In the genomic region with DNA sequence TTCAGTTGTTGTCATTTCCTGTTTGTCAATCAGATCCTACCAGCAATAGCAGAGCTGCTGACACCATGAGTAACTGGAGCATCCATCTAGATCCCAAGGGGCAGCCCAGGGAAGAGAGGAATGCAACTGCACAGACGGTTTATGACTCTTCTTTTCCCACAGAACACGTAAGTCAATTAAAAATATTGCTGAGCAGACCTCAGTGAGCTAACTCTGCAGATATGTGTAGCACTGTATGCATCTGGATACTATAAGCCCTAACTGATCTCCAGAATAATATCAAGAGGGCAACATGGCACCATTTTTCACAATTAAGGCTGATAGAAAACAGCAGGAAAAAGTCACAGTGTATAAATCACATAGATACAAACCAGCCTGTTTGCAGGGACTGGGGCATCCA, we compare ENCODE assay signal across 30 mouse cellular contexts. TPM values are rescaled to one million over a fixed set of nuclear protein-coding genes. Genes with fewer than 3 reads are reported as not detected.
DNase-seq lines count a peak whose midpoint lies in the region; ATAC-seq lines count a peak whose summit lies in the region.
"Had no signal": no experiment of that assay in that cellular context is flagged by ENCODE, and none has a peak within 500 bp of the region (broad histone marks: within the 10 kb centered on the region; RNA-seq: fewer than 3 reads in every experiment).

No protein-coding gene starts in this region.

- no peaks in the 10 kb centered on the region for H3K36me3 ChIP-seq in hindbrain, embryonic 11.5 days (ENCODE audit: control insufficient read depth, insufficient read depth, low read length)
- peaks cover 16% of the 10 kb centered on the region for H3K36me3 ChIP-seq in hindbrain, embryonic 13.5 days
- peaks cover 26% of the 10 kb centered on the region for H3K36me3 ChIP-seq in kidney, embryonic 15.5 days
- H3K36me3 ChIP-seq in neural tube, embryonic 15.5 days = peaks cover 10% of the 10 kb centered on the region

- H3K9me3 ChIP-seq in hindbrain, embryonic 11.5 days (ENCODE audit: control insufficient read depth, low read length) = no peaks in the 10 kb centered on the region
- no peaks in the 10 kb centered on the region for H3K9me3 ChIP-seq in hindbrain, embryonic 13.5 days
- no peaks in the 10 kb centered on the region for H3K9me3 ChIP-seq in kidney, embryonic 15.5 days (replicated peaks)
- no peaks in the 10 kb centered on the region for H3K9me3 ChIP-seq in neural tube, embryonic 15.5 days (replicated peaks)
- H3K9me3 ChIP-seq: forebrain, embryonic 10.5 days; G1E; limb, embryonic 12.5 days; midbrain, embryonic 10.5 days had no signal

- no peak overlapping the region for H3K9ac ChIP-seq in hindbrain, embryonic 11.5 days (ENCODE audit: low read depth, low read length)
- no peak overlapping the region for H3K9ac ChIP-seq in hindbrain, embryonic 13.5 days
- H3K9ac ChIP-seq in kidney, embryonic 15.5 days = no peak overlapping the region
- H3K9ac ChIP-seq in neural tube, embryonic 15.5 days (replicated peaks) = no peak overlapping the region
- H3K9ac ChIP-seq: limb, embryonic 12.5 days; liver, postnatal 0 days had no signal

- H3K4me2 ChIP-seq in hindbrain, embryonic 11.5 days (replicated peaks; ENCODE audit: low read depth, low read length) = no peak overlapping the region
- H3K4me2 ChIP-seq in hindbrain, embryonic 13.5 days = no peak overlapping the region
- H3K4me2 ChIP-seq in kidney, embryonic 15.5 days = no peak overlapping the region
- no peak overlapping the region for H3K4me2 ChIP-seq in neural tube, embryonic 15.5 days
- H3K4me2 ChIP-seq: limb, embryonic 12.5 days; liver, embryonic 11.5 days had no signal

- H3K27me3 ChIP-seq in hindbrain, embryonic 11.5 days (ENCODE audit: control insufficient read depth, insufficient read depth, low read length) = no peaks in the 10 kb centered on the region
- no peaks in the 10 kb centered on the region for H3K27me3 ChIP-seq in hindbrain, embryonic 13.5 days
- no peaks in the 10 kb centered on the region for H3K27me3 ChIP-seq in kidney, embryonic 15.5 days
- H3K27me3 ChIP-seq in neural tube, embryonic 15.5 days (replicated peaks) = no peaks in the 10 kb centered on the region
- H3K27me3 ChIP-seq: CH12.LX; limb, embryonic 12.5 days had no signal

- H3K27ac ChIP-seq in hindbrain, embryonic 11.5 days (ENCODE audit: low read depth, low read length) = no peak overlapping the region
- no peak overlapping the region for H3K27ac ChIP-seq in hindbrain, embryonic 13.5 days
- no peak overlapping the region for H3K27ac ChIP-seq in kidney, embryonic 15.5 days
- no peak overlapping the region for H3K27ac ChIP-seq in neural tube, embryonic 15.5 days (replicated peaks)
- H3K27ac ChIP-seq: forebrain, embryonic 10.5 days; limb, embryonic 12.5 days; macrophage; midbrain, embryonic 10.5 days had no signal

- H3K4me1 ChIP-seq in hindbrain, embryonic 11.5 days (replicated peaks; ENCODE audit: control insufficient read depth, insufficient read depth, low read length) = no peaks in the 10 kb centered on the region
- H3K4me1 ChIP-seq in hindbrain, embryonic 13.5 days (replicated peaks) = no peaks in the 10 kb centered on the region
- H3K4me1 ChIP-seq in kidney, embryonic 15.5 days = peaks cover 12% of the 10 kb centered on the region
- no peaks in the 10 kb centered on the region for H3K4me1 ChIP-seq in neural tube, embryonic 15.5 days
- H3K4me1 ChIP-seq: forebrain, embryonic 10.5 days; limb, embryonic 12.5 days; midbrain, embryonic 10.5 days had no signal

- 72% methylated on average over 2 of the region's 2 CpGs for WGBS in hindbrain, embryonic 11.5 days
- 59% methylated on average over 2 of the region's 2 CpGs for WGBS in hindbrain, embryonic 13.5 days
- 37% methylated on average over 2 of the region's 2 CpGs for WGBS in kidney, embryonic 15.5 days
- 27% methylated on average over 2 of the region's 2 CpGs for WGBS in neural tube, embryonic 15.5 days

- DNase-seq in hindbrain, embryonic 11.5 days (ENCODE audit: low spot score) = peak; percentile 13
- no peak for DNase-seq in kidney, adult 9 months
- DNase-seq in embryo, embryonic 10.5 days (ENCODE audit: low spot score) = peak; percentile 35
- no peak for DNase-seq in thymus, adult 18-20 months
- DNase-seq in cerebellum, adult 9-10 months = no peak
- DNase-seq: adrenal gland, adult 2 months; B cell, adult 2 months; cerebellum, adult 11 months; cerebellum, postnatal 10 days; gastrocnemius, postnatal 25 days; heart, postnatal 36 days; kidney, postnatal 36 days; layer of hippocampus, postnatal 36 days; liver, postnatal 0 days; right cerebral cortex, adult 18-20 months; right cerebral cortex, postnatal 4 days; thymus, postnatal 4 days had no signal

- no peak for ATAC-seq in hindbrain, embryonic 11.5 days (ENCODE audit: low FRiP score)
- no peak for ATAC-seq in hindbrain, embryonic 13.5 days (ENCODE audit: low FRiP score)
- peak; percentile 79 for ATAC-seq in kidney, embryonic 15.5 days (replicated peaks; ENCODE audit: low FRiP score)
- ATAC-seq in neural tube, embryonic 15.5 days (ENCODE audit: low FRiP score) = peak; percentile 53; the same call in 1 of the 2 replicates
- ATAC-seq: forebrain, embryonic 16.5 days; intestine, embryonic 16.5 days; liver, postnatal 0 days; lung, postnatal 0 days had no signal

- no peak overlapping the region for H3K4me3 ChIP-seq in hindbrain, embryonic 11.5 days (ENCODE audit: low read depth, low read length)
- H3K4me3 ChIP-seq in hindbrain, embryonic 13.5 days = no peak overlapping the region
- no peak overlapping the region for H3K4me3 ChIP-seq in kidney, embryonic 15.5 days (replicated peaks)
- H3K4me3 ChIP-seq in neural tube, embryonic 15.5 days (replicated peaks) = no peak overlapping the region
- H3K4me3 ChIP-seq: forebrain, embryonic 10.5 days; limb, embryonic 12.5 days; midbrain, embryonic 10.5 days had no signal

RNA-seq across cellular contexts. Expression of gene Eif3m, which starts 22.4 kb away (rescaled TPM):
- polyA plus RNA-seq in hindbrain, embryonic 11.5 days (2014; fragmentation: Nextera tagmentation; extraction: Ambion mirVana) = 283 and 305 TPM in 2 replicates
- 197 and 200 TPM in 2 replicates for polyA plus RNA-seq in hindbrain, embryonic 13.5 days (2015; fragmentation: Nextera tagmentation; extraction: Ambion mirVana)
- 338 and 372 TPM in 2 replicates for polyA plus RNA-seq in kidney, embryonic 15.5 days (2015; fragmentation: Nextera tagmentation; extraction: Ambion mirVana)
- polyA plus RNA-seq in neural tube, embryonic 15.5 days (2015; fragmentation: Nextera tagmentation; extraction: Ambion mirVana) = 167 and 189 TPM in 2 replicates

Comparison
In these comparisons a context has a peak if more than half of its experiments do, and no peak if none do; other contexts are left out.
1. ATAC-seq: peak in kidney, embryonic 15.5 days (single experiment) and neural tube, embryonic 15.5 days (single experiment); none in hindbrain, embryonic 11.5 days (single experiment) and hindbrain, embryonic 13.5 days (single experiment).
2. DNase-seq: peak in hindbrain, embryonic 11.5 days (single experiment) and embryo, embryonic 10.5 days (single experiment); none in kidney, adult 9 months (single experiment), thymus, adult 18-20 months (0 of 2) and cerebellum, adult 9-10 months (single experiment).